Mouse (Mus musculus): ENCODE results near the gene Elof1. TPM values are rescaled to one million over a fixed set of nuclear protein-coding genes. Genes with fewer than 3 reads are reported as not detected.

Gene Elof1
- total RNA-seq, 1 experiment from 2014 or later: 27.4 TPM

- ATAC-seq (ENCODE audit: extremely low read depth, insufficient number of reproducible peaks, low FRiP score, poor library complexity, severe bottlenecking): no peak
These were observed 51.3 kb downstream of the Elof1 start for GRCm38 (mm10) chr9:22065642-22066041.

DNA sequence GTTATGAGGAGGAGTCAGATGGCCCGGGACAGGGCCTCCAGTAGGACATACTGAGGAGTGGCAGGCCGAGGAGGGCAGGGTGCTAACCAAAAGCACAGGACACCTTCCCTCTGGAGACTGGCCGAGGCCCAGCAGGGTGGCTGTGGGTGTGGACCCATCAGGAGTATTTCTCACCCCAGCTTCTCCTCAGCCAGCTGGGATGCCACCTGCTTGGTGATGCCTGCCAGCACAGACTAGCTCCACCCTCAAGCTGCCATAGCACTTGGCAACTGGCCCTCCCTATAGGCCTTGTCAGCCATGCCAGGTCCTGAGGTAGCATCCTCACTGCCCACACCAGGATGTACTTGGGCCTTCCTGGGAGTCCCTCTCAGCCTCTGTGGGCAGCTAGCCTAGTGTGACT lies 52.6 kb downstream of the Elof1 start:
- no peak for ATAC-seq (ENCODE audit: extremely low read depth, insufficient number of reproducible peaks, low FRiP score, poor library complexity, severe bottlenecking)

Other genes starting within 250 kb of the Elof1 start
- gene Rab3d, start 199.0 kb downstream of the Elof1 start, total RNA-seq (2017): 17.1 and 20.0 TPM in 2 replicates
- gene Ccdc159, start 189.7 kb downstream of the Elof1 start, total RNA-seq (2017): not detected in 2 replicates
- gene Tmem205, start 189.6 kb downstream of the Elof1 start, total RNA-seq (2017): 1.6 TPM in 1 of 2 replicates, not detected in the other
- gene Plppr2, start 180.1 kb downstream of the Elof1 start, total RNA-seq (2017): 0.25 TPM in 1 of 2 replicates, not detected in the other
- gene Swsap1, start 161.4 kb downstream of the Elof1 start, total RNA-seq (2017): 3.1 and 3.7 TPM in 2 replicates
- gene Epor, start 153.7 kb downstream of the Elof1 start, total RNA-seq (2017): not detected in 2 replicates
- not detected in 2 replicates for gene Rgl3, start 127.7 kb downstream of the Elof1 start, total RNA-seq (2017)
- gene Ccdc151, start 114.5 kb downstream of the Elof1 start, total RNA-seq (2017): 0.49 TPM in 1 of 2 replicates, not detected in the other
- gene Prkcsh, start 114.4 kb downstream of the Elof1 start, total RNA-seq (2017): 37.1 and 40.3 TPM in 2 replicates
- gene Elavl3, start 65.1 kb downstream of the Elof1 start, total RNA-seq (2017): not detected in 2 replicates
- gene Gm49318, start 45.9 kb downstream of the Elof1 start, total RNA-seq (2017): not detected in 2 replicates
- 13.5 and 18.5 TPM in 2 replicates for gene Zfp653, start 45.8 kb downstream of the Elof1 start, total RNA-seq (2017)
- gene Ecsit, start 31.7 kb downstream of the Elof1 start, total RNA-seq (2017): 10.1 and 14.0 TPM in 2 replicates
- gene Cnn1, start 18.0 kb downstream of the Elof1 start, total RNA-seq (2017): not detected in 2 replicates
- 70.6 and 71.3 TPM in 2 replicates for gene Acp5, start 18.5 kb upstream of the Elof1 start, total RNA-seq (2017)
- gene Pigyl, start 39.7 kb upstream of the Elof1 start, total RNA-seq (2017): 13.0 and 16.6 TPM in 2 replicates
- not detected in 2 replicates for gene Zfp872, start 70.9 kb upstream of the Elof1 start, total RNA-seq (2017)
- gene Zfp809, start 108.5 kb upstream of the Elof1 start, total RNA-seq (2017): 49.2 and 51.3 TPM in 2 replicates
- 1.6 and 1.7 TPM in 2 replicates for gene Zfp599, start 142.7 kb upstream of the Elof1 start, total RNA-seq (2017)
- gene Zfp810, start 190.5 kb upstream of the Elof1 start, total RNA-seq (2017): 13.9 and 20.4 TPM in 2 replicates

Data from neutrophil, adult 5-6 weeks (primary cell).